Comparison of ENCODE assay signal across 7 mouse cellular contexts in genomic region chr9:35569571-35570534, GRCm38 (mm10). TPM values are rescaled to one million over a fixed set of nuclear protein-coding genes. Genes with fewer than 3 reads are reported as not detected.
DNase-seq lines count a peak whose midpoint lies in the region; ATAC-seq lines count a peak whose summit lies in the region.

TSS of gene Pate2 (plus strand) at chr9:35570284.
TSS of gene Hyls1 (minus strand) at chr9:35570398.

- H3K4me1 ChIP-seq in embryonic facial prominence, embryonic 11.5 days (ENCODE audit: control insufficient read depth, insufficient read depth, low read length) = no peaks in the 10 kb centered on the region
- peaks cover 11% of the 10 kb centered on the region for H3K4me1 ChIP-seq in limb, embryonic 10.5 days
- peaks cover 31% of the 10 kb centered on the region for H3K4me1 ChIP-seq in midbrain, embryonic 13.5 days (replicated peaks)

- peak; percentile 95 for DNase-seq in adrenal gland, postnatal 14 days
- DNase-seq in embryonic facial prominence, embryonic 11.5 days (ENCODE audit: low spot score) = peak; percentile 99
- DNase-seq in kidney, adult 11 months = peak; percentile 95
- DNase-seq in limb, embryonic 10.5 days (ENCODE audit: low spot score) = peak; percentile 90
- DNase-seq in spleen, adult 12 weeks (ENCODE audit: low spot score) = peak; percentile 90

- peak within 1 kb of the TSS; percentile 85 for H3K9ac ChIP-seq in embryonic facial prominence, embryonic 11.5 days (replicated peaks; ENCODE audit: low read length)
- peak within 1 kb of the TSS; percentile 86 for H3K9ac ChIP-seq in midbrain, embryonic 13.5 days (replicated peaks)

- H3K36me3 ChIP-seq in embryonic facial prominence, embryonic 11.5 days (replicated peaks; ENCODE audit: control insufficient read depth, insufficient read depth, low read depth, low read length) = no peaks in the 10 kb centered on the region; the same call in none of the 2 replicates
- H3K36me3 ChIP-seq in limb, embryonic 10.5 days = peaks cover 36% of the 10 kb centered on the region
- H3K36me3 ChIP-seq in midbrain, embryonic 13.5 days = peaks cover 29% of the 10 kb centered on the region

- H3K27ac ChIP-seq in embryonic facial prominence, embryonic 11.5 days (replicated peaks; ENCODE audit: low read depth, low read length) = peak within 1 kb of the TSS; percentile 77
- peak within 1 kb of the TSS; percentile 94 for H3K27ac ChIP-seq in limb, embryonic 10.5 days
- peak within 1 kb of the TSS; percentile 93 for H3K27ac ChIP-seq in midbrain, embryonic 13.5 days

- under 1% methylated on average over 86 of the region's 86 CpGs for WGBS in embryonic facial prominence, embryonic 11.5 days
- under 1% methylated on average over 86 of the region's 86 CpGs for WGBS in limb, embryonic 10.5 days
- WGBS in midbrain, embryonic 13.5 days = under 1% methylated on average over 86 of the region's 86 CpGs

- peak within 1 kb of the TSS; percentile 75 for H3K4me3 ChIP-seq in embryonic facial prominence, embryonic 11.5 days (ENCODE audit: low read depth, low read length)
- H3K4me3 ChIP-seq in limb, embryonic 10.5 days = peak within 1 kb of the TSS; percentile 83
- H3K4me3 ChIP-seq in midbrain, embryonic 13.5 days (replicated peaks) = peak within 1 kb of the TSS; percentile 77

- 0 out of 2 replicates have a peak, but pooled peaks cover 5% of the 10 kb centered on the region for H3K27me3 ChIP-seq in embryonic facial prominence, embryonic 11.5 days (ENCODE audit: control insufficient read depth, insufficient read depth, low read length)
- peaks cover 16% of the 10 kb centered on the region for H3K27me3 ChIP-seq in limb, embryonic 10.5 days (ENCODE audit: low read depth, poor library complexity, severe bottlenecking)
- H3K27me3 ChIP-seq in midbrain, embryonic 13.5 days = peaks cover 12% of the 10 kb centered on the region

- H3K9me3 ChIP-seq in embryonic facial prominence, embryonic 11.5 days (replicated peaks; ENCODE audit: control insufficient read depth, low read length) = no peaks in the 10 kb centered on the region
- no peaks in the 10 kb centered on the region for H3K9me3 ChIP-seq in limb, embryonic 10.5 days (replicated peaks)
- no peaks in the 10 kb centered on the region for H3K9me3 ChIP-seq in midbrain, embryonic 13.5 days

- peak; percentile 94 for ATAC-seq in embryonic facial prominence, embryonic 11.5 days (replicated peaks; ENCODE audit: insufficient number of reproducible peaks, low FRiP score, low TSS enrichment, low read depth)
- ATAC-seq in granulocyte monocyte progenitor cell, adult 5-6 weeks (replicated peaks; ENCODE audit: poor library complexity, severe bottlenecking) = peak; percentile 95
- peak; percentile 97 for ATAC-seq in midbrain, embryonic 13.5 days

- H3K4me2 ChIP-seq in embryonic facial prominence, embryonic 11.5 days (ENCODE audit: low read depth, low read length) = peak within 1 kb of the TSS; percentile 77
- peak within 1 kb of the TSS; percentile 60 for H3K4me2 ChIP-seq in midbrain, embryonic 13.5 days (replicated peaks)

RNA-seq across cellular contexts. Expression of gene Pate2, which starts in this region (rescaled TPM):
- 0.26 TPM in 1 of 2 replicates, not detected in the other for total RNA-seq in adrenal gland, postnatal 14 days (2021)
- 0.49 and 0.74 TPM in 2 replicates for polyA plus RNA-seq in embryonic facial prominence, embryonic 11.5 days (2014; fragmentation: Nextera tagmentation; extraction: Ambion mirVana)
- not detected in 2 replicates for total RNA-seq in granulocyte monocyte progenitor cell, adult 5-6 weeks (2014; fragmentation: Nextera tagmentation)
- 0.17 TPM in 1 of 2 replicates, not detected in the other for total RNA-seq in granulocyte monocyte progenitor cell, adult 5-6 weeks (2017)
- polyA plus RNA-seq in limb, embryonic 10.5 days (2016; fragmentation: Nextera tagmentation; extraction: Ambion mirVana) = 1.2 and 1.4 TPM in 2 replicates
- polyA plus RNA-seq in midbrain, embryonic 13.5 days (2015; fragmentation: Nextera tagmentation; extraction: Ambion mirVana) = 1.4 and 2.1 TPM in 2 replicates

RNA-seq across cellular contexts. Expression of gene Hyls1, which starts in this region (rescaled TPM):
- total RNA-seq in adrenal gland, postnatal 14 days (2021) = 4.2 and 5.4 TPM in 2 replicates
- 30.2 and 32.3 TPM in 2 replicates for polyA plus RNA-seq in embryonic facial prominence, embryonic 11.5 days (2014; fragmentation: Nextera tagmentation; extraction: Ambion mirVana)
- total RNA-seq in granulocyte monocyte progenitor cell, adult 5-6 weeks (2014; fragmentation: Nextera tagmentation) = 4.2 and 4.3 TPM in 2 replicates
- total RNA-seq in granulocyte monocyte progenitor cell, adult 5-6 weeks (2017) = 7.6 and 13.3 TPM in 2 replicates
- polyA plus RNA-seq in limb, embryonic 10.5 days (2016; fragmentation: Nextera tagmentation; extraction: Ambion mirVana) = 19.5 and 22.4 TPM in 2 replicates
- 19.8 and 21.1 TPM in 2 replicates for polyA plus RNA-seq in midbrain, embryonic 13.5 days (2015; fragmentation: Nextera tagmentation; extraction: Ambion mirVana)

Comparison
In these comparisons a context has a peak if more than half of its experiments do, and no peak if none do; other contexts are left out.
1. Peak in every context shown above with its lines: DNase-seq, ATAC-seq, H3K4me3 ChIP-seq and H3K27ac ChIP-seq.